Mouse (Mus musculus): ENCODE results near the gene Ccdc186. TPM values are rescaled to one million over a fixed set of nuclear protein-coding genes. Genes with fewer than 3 reads are reported as not detected.

Ccdc186 gene
- polyA plus RNA-seq, 1 experiment from 2014 or later: 12.9 TPM

DNA sequence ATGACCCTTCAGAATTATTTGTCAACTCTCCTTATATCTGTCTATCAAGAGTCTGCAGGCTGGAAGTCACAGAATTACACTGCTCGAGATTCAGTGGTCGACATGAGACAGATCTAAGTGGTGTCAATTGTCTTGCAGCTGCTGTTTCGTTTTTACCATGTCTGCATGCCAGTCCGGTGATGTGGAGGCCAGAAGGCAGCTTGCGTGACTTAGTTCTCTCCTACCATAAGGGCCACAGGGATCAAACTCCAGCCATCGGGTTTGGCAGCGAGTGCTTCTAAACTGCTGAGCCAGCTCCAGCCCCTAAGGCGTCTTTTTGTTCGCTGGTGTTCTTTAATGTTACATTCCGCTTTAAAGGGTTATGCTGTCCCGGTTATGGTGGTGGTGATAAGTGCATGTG, 6.3 kb upstream of the Ccdc186 start:
- no peak overlapping the region for H3K4me3 ChIP-seq (ENCODE audit: low read length)
- H3K9me3 ChIP-seq (ENCODE audit: control insufficient read depth, low read length): no peaks in the 10 kb centered on the region
- H3K4me1 ChIP-seq (ENCODE audit: control insufficient read depth, insufficient read depth, low read length): 0 out of 2 replicates have a peak, but pooled peaks cover 4% of the 10 kb centered on the region
- no peak for ATAC-seq
- no peak overlapping the region for H3K9ac ChIP-seq (ENCODE audit: low read depth, low read length)
- no peaks in the 10 kb centered on the region for H3K27me3 ChIP-seq (replicated peaks; ENCODE audit: control insufficient read depth, insufficient read depth, low read length)
- H3K4me2 ChIP-seq (ENCODE audit: low read depth, low read length): no peak overlapping the region
- 81% methylated on average over 11 of the region's 11 CpGs for WGBS
- no peak overlapping the region for H3K27ac ChIP-seq (ENCODE audit: low read length)
- H3K36me3 ChIP-seq (ENCODE audit: control insufficient read depth, insufficient read depth, low read length): no peaks in the 10 kb centered on the region

DNA sequence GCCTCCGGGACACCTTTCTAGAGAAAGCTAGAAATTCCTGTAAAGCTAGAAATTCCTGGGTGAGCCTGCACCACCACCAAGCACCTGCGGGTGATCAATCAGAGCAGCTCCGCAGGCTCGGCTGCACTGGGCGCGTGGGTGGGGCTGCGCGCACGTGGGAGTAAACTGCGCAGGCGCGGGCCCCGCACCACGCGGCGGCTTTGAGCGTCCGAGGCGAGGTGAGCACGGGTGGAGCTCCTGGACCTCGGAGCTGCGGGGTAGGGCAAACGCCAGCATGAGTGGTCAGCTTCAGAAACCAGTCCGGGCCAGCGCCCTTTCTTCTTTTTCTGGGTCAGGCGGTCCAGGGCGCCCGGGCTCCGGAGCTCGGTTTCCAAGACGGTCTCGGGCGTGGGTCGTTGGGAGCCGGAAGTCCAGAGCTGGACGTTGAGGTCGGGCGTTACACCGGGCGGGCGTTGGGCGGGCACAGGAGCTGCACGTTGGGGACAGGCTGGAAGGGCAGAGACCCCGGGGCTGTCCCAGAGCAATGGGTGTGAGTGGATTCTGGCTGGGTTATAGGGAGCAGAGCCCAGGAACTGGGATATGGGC, 4.1 kb upstream of the Ccdc186 start, which contains the start of gene Tdrd1:
Gene Tdrd1, plus strand, starts transcription at position 163 of the 585 bp plus-strand sequence.
- H3K27me3 ChIP-seq (replicated peaks; ENCODE audit: control insufficient read depth, insufficient read depth, low read length): no peaks in the 10 kb centered on the region
- ATAC-seq: no peak
- H3K4me1 ChIP-seq (ENCODE audit: control insufficient read depth, insufficient read depth, low read length): 0 out of 2 replicates have a peak, but pooled peaks cover 4% of the 10 kb centered on the region
- peak within 1 kb of the TSS; percentile 23 for H3K4me3 ChIP-seq (ENCODE audit: low read length)
- peak within 1 kb of the TSS; percentile 48 for H3K4me2 ChIP-seq (ENCODE audit: low read depth, low read length)
- no peak within 1 kb of the TSS; the same call in 1 of the 2 replicates for H3K9ac ChIP-seq (ENCODE audit: low read depth, low read length)
- WGBS: 53% methylated on average over 44 of the region's 44 CpGs
- no peak within 1 kb of the TSS for H3K27ac ChIP-seq (ENCODE audit: low read length)
- H3K9me3 ChIP-seq (ENCODE audit: control insufficient read depth, low read length): no peaks in the 10 kb centered on the region
- no peaks in the 10 kb centered on the region for H3K36me3 ChIP-seq (ENCODE audit: control insufficient read depth, insufficient read depth, low read length)

DNA sequence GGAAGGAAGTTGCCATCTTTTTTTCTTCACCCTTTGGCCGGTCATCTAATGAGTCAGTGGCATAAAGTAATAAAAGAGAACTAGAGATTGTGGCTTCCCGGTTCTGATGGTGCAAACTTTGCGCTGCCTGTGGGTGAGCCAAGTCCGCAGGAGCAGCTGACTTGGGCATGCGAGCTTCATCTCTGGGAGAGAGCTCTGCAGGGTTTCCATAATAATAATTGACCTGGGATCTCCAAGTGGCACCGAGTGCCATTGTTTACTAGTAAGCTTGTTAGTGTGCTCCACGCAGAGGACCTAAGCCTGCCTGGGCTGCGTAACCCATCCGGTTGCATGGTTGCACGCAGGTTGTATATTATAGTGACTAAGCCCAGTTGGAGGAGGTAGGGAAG, 452 bp upstream of the Ccdc186 start:
- WGBS: 14% methylated on average over 10 of the region's 10 CpGs
- Histone ChIP-seq H3K27me3 (replicated peaks; ENCODE audit: control insufficient read depth, insufficient read depth, low read length) (no peaks in the 10 kb centered on the region), H3K4me3 (ENCODE audit: low read length) (peak overlapping the region; percentile 97), H3K4me2 (ENCODE audit: low read depth, low read length) (peak overlapping the region; percentile 56), H3K36me3 (ENCODE audit: control insufficient read depth, insufficient read depth, low read length) (no peaks in the 10 kb centered on the region), H3K9me3 (ENCODE audit: control insufficient read depth, low read length) (no peaks in the 10 kb centered on the region), H3K27ac (ENCODE audit: low read length) (peak overlapping the region; percentile 87), H3K4me1 (ENCODE audit: control insufficient read depth, insufficient read depth, low read length) (peaks cover 14% of the 10 kb centered on the region), H3K9ac (ENCODE audit: low read depth, low read length) (peak overlapping the region; percentile 55)
- ATAC-seq: peak; percentile 78

DNA sequence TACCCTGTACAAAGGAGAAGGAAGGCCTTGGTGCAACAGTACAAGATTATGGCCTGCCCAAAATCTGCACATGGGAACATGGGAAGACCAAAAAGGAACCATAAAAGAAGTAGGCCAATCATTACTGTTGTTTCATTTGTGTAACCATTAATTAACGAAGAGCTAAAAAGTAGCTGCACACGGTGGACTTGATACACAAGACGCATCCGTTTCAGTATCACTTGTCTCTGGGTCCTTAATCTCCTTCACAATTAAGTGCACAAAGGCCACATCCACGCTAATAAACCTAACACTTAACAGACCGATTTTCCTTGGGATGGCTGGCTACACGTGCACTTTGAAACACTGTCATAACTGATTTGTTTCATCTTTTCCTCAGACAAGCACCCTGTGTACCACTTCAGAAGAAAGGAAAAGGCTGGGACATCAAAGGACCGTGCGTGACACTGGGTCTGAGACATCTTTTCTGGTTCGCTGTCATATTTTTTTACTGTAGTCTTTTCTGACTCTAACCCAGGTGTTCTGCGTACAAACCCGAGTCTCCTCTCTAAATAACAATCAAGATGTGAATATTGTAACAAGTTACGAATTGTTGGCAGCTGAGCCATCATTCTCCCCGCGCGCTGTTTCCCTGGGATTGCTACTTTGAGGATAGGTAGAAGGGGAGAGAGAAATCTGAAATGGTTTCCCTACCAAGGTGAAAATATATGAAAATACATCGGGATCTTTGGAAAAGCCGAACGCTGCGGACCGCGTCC, 771 bp downstream of the Ccdc186 start:
- Histone ChIP-seq H3K27ac (ENCODE audit: low read length) (peak overlapping the region; percentile 87), H3K4me1 (ENCODE audit: control insufficient read depth, insufficient read depth, low read length) (peaks cover 15% of the 10 kb centered on the region), H3K9ac (ENCODE audit: low read depth, low read length) (peak overlapping the region; percentile 92), H3K4me2 (ENCODE audit: low read depth, low read length) (peak overlapping the region; percentile 59), H3K27me3 (replicated peaks; ENCODE audit: control insufficient read depth, insufficient read depth, low read length) (no peaks in the 10 kb centered on the region), H3K36me3 (ENCODE audit: control insufficient read depth, insufficient read depth, low read length) (no peaks in the 10 kb centered on the region), H3K9me3 (ENCODE audit: control insufficient read depth, low read length) (no peaks in the 10 kb centered on the region), H3K4me3 (ENCODE audit: low read length) (peak overlapping the region; percentile 97)
- 8% methylated on average over 22 of the region's 22 CpGs for WGBS
- no peak for ATAC-seq

DNA sequence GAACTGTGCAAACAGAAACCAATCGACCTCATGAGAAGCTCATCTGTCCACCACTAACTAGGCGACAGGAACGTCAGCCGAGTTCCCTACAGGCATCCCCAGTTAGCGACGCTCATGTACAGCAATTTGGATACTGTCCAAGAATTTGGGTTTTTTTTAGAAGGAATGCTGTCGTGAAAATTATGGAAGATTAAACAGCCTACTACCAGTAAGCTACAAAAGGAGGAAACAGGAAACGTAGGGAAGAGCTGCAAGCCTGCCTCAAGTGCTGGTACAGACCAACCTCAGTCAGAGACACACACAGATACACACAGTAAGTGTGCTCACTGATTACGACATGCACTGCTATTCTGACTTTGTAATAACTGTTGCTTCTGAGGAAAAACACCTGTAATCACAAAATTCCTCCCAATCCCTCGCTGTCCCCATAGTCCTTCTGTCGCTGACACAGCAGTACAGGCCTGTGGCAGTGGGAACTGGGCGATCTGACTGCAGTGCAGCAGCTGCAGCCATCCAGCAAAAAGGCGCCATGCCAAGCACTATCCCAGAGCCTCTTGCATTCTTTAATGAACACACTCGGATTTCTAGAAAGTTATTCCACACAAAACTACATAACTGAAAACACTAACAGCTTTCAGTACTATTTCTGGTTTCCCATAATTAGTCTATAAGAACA, 4.0 kb downstream of the Ccdc186 start:
- 0 out of 2 replicates have a peak overlapping the region, but pooled peaks have one; percentile 1 for H3K4me2 ChIP-seq (ENCODE audit: low read depth, low read length)
- no peak overlapping the region for H3K9ac ChIP-seq (ENCODE audit: low read depth, low read length)
- peak overlapping the region; percentile 64 for H3K27ac ChIP-seq (ENCODE audit: low read length)
- peaks cover 16% of the 10 kb centered on the region for H3K4me1 ChIP-seq (ENCODE audit: control insufficient read depth, insufficient read depth, low read length)
- no peak for ATAC-seq
- H3K9me3 ChIP-seq (ENCODE audit: control insufficient read depth, low read length): no peaks in the 10 kb centered on the region
- H3K36me3 ChIP-seq (ENCODE audit: control insufficient read depth, insufficient read depth, low read length): no peaks in the 10 kb centered on the region
- WGBS: 34% methylated on average over 14 of the region's 14 CpGs
- H3K4me3 ChIP-seq (ENCODE audit: low read length): no peak overlapping the region
- no peaks in the 10 kb centered on the region for H3K27me3 ChIP-seq (replicated peaks; ENCODE audit: control insufficient read depth, insufficient read depth, low read length)

DNA sequence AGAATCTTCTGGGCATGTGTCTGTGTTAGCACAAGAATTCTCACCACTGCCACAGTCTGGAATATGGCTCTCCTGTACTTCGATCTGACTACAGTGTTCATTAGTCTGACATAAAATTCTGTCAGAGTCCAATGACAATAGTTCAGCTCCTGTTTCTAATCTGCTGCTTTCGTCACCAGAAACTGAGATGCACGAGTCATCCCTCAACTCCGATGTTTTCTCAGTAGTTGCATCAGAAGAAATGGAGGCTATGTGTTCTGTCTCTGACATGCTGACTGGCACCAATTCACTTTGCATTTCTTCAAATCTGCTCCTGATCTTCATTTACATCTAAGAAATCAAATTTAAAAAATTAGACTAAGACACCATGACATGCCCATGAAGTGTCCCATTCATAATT, 8.6 kb downstream of the Ccdc186 start:
- ATAC-seq: no peak
- peaks cover 16% of the 10 kb centered on the region for H3K4me1 ChIP-seq (ENCODE audit: control insufficient read depth, insufficient read depth, low read length)
- no peak overlapping the region for H3K4me2 ChIP-seq (ENCODE audit: low read depth, low read length)
- no peak overlapping the region for H3K27ac ChIP-seq (ENCODE audit: low read length)
- no peak overlapping the region for H3K9ac ChIP-seq (ENCODE audit: low read depth, low read length)
- H3K36me3 ChIP-seq (ENCODE audit: control insufficient read depth, insufficient read depth, low read length): peaks cover 3% of the 10 kb centered on the region; the same call in 1 of the 2 replicates
- no peaks in the 10 kb centered on the region for H3K9me3 ChIP-seq (ENCODE audit: control insufficient read depth, low read length)
- no peaks in the 10 kb centered on the region for H3K27me3 ChIP-seq (replicated peaks; ENCODE audit: control insufficient read depth, insufficient read depth, low read length)
- no peak overlapping the region for H3K4me3 ChIP-seq (ENCODE audit: low read length)
- 86% methylated on average over 4 of the region's 4 CpGs for WGBS

DNA sequence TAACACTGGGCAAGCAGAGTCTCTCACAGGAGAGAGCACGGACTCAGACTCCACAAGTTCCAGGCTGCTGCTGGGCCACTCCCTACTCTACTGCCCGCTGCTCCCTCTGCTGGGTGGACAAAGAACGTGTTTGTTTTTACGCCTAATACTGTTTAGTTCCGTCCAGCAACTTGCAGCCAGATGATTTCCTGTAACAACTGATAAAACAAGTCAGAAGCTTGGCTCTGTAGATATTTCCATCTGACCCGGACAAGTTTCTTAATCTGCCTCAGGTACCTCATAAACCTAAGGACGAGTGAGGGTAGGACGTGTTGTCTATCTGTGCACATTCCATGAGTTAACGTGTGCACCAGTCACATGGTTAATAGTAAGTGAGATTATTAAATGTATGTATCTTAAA, 10.4 kb downstream of the Ccdc186 start:
- H3K4me1 ChIP-seq (ENCODE audit: control insufficient read depth, insufficient read depth, low read length): peaks cover 10% of the 10 kb centered on the region
- H3K9me3 ChIP-seq (ENCODE audit: control insufficient read depth, low read length): no peaks in the 10 kb centered on the region
- no peak overlapping the region for H3K27ac ChIP-seq (ENCODE audit: low read length)
- no peak overlapping the region for H3K9ac ChIP-seq (ENCODE audit: low read depth, low read length)
- H3K4me3 ChIP-seq (ENCODE audit: low read length): no peak overlapping the region
- peaks cover 7% of the 10 kb centered on the region; the same call in 1 of the 2 replicates for H3K36me3 ChIP-seq (ENCODE audit: control insufficient read depth, insufficient read depth, low read length)
- no peaks in the 10 kb centered on the region for H3K27me3 ChIP-seq (replicated peaks; ENCODE audit: control insufficient read depth, insufficient read depth, low read length)
- 39% methylated on average over 9 of the region's 9 CpGs for WGBS
- peak; percentile 62 for ATAC-seq
- H3K4me2 ChIP-seq (ENCODE audit: low read depth, low read length): no peak overlapping the region

DNA sequence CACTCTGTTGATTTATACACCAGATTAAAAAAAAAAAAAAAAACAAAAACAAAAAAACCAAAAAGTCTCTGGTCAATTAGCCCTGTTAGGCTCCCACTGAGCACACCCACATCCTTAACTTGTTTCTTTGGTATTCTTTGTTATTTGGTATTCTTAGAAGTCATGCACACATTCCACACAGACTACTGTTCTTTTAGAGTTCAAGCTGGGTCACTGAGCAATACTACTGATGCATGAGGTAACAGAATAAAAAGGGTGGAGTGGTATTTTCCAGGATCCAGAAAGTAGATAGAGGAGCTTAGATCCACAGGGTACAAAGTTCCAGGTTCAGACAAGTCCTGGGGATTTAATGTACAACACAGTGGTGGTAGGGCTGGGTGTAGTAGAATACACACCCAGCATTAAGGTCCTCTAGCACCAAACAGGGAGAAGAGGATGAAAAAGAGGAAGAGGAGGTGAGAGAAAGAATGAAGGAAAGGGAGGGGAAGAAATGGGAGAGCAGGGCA, 11.3 kb downstream of the Ccdc186 start:
- Histone ChIP-seq H3K4me3 (ENCODE audit: low read length) (no peak overlapping the region), H3K4me2 (ENCODE audit: low read depth, low read length) (no peak overlapping the region), H3K36me3 (ENCODE audit: control insufficient read depth, insufficient read depth, low read length) (peaks cover 7% of the 10 kb centered on the region; the same call in 1 of the 2 replicates), H3K27me3 (replicated peaks; ENCODE audit: control insufficient read depth, insufficient read depth, low read length) (no peaks in the 10 kb centered on the region), H3K9ac (ENCODE audit: low read depth, low read length) (no peak overlapping the region), H3K4me1 (ENCODE audit: control insufficient read depth, insufficient read depth, low read length) (peaks cover 8% of the 10 kb centered on the region), H3K9me3 (ENCODE audit: control insufficient read depth, low read length) (no peaks in the 10 kb centered on the region), H3K27ac (ENCODE audit: low read length) (no peak overlapping the region)
- ATAC-seq: peak; percentile 56

DNA sequence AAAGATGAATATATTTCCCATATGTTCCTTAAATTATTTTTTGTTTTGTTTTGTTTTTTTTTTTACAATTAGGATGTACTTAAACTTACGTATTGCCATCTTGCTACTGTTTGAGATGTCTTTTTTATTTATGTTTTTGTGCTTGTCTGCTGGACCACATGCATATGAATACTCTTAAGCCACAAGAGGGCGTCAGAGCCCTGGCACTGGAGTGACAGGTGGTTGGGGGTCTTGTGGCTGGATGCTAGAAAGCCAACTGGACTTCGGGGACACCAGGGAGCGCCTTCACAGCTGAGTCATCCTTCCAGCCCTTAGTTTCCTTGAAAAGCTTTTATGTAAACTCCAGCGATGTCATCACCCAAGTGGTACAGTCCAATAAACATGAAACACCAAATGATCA, 13.2 kb downstream of the Ccdc186 start:
- Histone ChIP-seq H3K27me3 (replicated peaks; ENCODE audit: control insufficient read depth, insufficient read depth, low read length) (no peaks in the 10 kb centered on the region), H3K9me3 (ENCODE audit: control insufficient read depth, low read length) (no peaks in the 10 kb centered on the region), H3K27ac (ENCODE audit: low read length) (no peak overlapping the region), H3K36me3 (ENCODE audit: control insufficient read depth, insufficient read depth, low read length) (peaks cover 11% of the 10 kb centered on the region), H3K4me1 (ENCODE audit: control insufficient read depth, insufficient read depth, low read length) (peaks cover 6% of the 10 kb centered on the region), H3K9ac (ENCODE audit: low read depth, low read length) (no peak overlapping the region), H3K4me2 (ENCODE audit: low read depth, low read length) (no peak overlapping the region), H3K4me3 (ENCODE audit: low read length) (no peak overlapping the region)
- WGBS: 56% methylated on average over 5 of the region's 5 CpGs
- no peak for ATAC-seq
